Mouse (Mus musculus): ENCODE data around the gene Celf3. TPM values are rescaled to one million over a fixed set of nuclear protein-coding genes. Genes with fewer than 3 reads are reported as not detected.

Gene Celf3
- polyA plus RNA-seq, 1 experiment = 0.07 TPM

- no peaks in the 10 kb centered on the region for H3K27me3 ChIP-seq (ENCODE audit: control insufficient read depth, insufficient read depth, insufficient read length)
- H3K36me3 ChIP-seq (ENCODE audit: control insufficient read depth, insufficient read depth) = peaks cover 38% of the 10 kb centered on the region
- peak within 1 kb of the TSS; percentile 91 for H3K4me3 ChIP-seq (ENCODE audit: insufficient read depth, poor library complexity, severe bottlenecking)
- TF ChIP-seq MYOD1 (IDR thresholded peaks at IDR 0.05; ENCODE audit: control insufficient read depth, insufficient read length, low read depth) = no peak
- TF ChIP-seq MAX (IDR thresholded peaks at IDR 0.05) = no peak
- no peak for TF ChIP-seq USF1 (IDR thresholded peaks at IDR 0.05; ENCODE audit: low read depth)
- H3K79me3 ChIP-seq (ENCODE audit: low read depth) = peaks cover 15% of the 10 kb centered on the region
- H3K79me2 ChIP-seq (ENCODE audit: control insufficient read depth, insufficient read depth) = peaks cover 25% of the 10 kb centered on the region
- peak within 1 kb of the TSS; percentile 83 for H3ac ChIP-seq (ENCODE audit: control insufficient read depth, insufficient read length, low read depth)
Observed at GRCm38 (mm10) chr3:94443597-94443964, 34.5 kb upstream of the Celf3 start, which contains the start of gene Oaz3. Gene Oaz3, minus strand, starts transcription at chr3:94443915.

DNA sequence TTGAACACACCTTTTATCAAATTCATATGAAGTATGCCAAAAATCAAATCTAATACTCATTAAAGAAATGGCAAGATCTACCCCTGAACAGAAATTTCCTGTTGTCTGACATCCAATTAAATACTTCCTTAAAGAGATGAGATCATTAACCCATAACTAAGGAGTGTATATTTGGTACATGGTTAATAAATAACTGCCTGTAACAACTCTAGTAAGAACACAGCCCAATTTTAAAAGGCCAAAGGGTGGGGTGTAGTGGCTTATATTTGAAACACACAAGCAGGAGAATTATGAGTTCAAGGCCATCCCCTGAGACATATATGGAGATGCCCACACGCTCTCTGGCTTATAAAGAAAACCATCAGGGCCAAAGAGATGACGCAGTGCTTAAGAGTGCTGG, 28.7 kb upstream of the Celf3 start:
- peaks cover 5% of the 10 kb centered on the region for H3K79me3 ChIP-seq (ENCODE audit: low read depth)
- TF ChIP-seq MAX (IDR thresholded peaks at IDR 0.05) = no peak
- TF ChIP-seq CEBPB (IDR thresholded peaks at IDR 0.05; ENCODE audit: low read depth) = no peak
- no peak for TF ChIP-seq CTCF (IDR thresholded peaks at IDR 0.05; ENCODE audit: control insufficient read depth, insufficient read depth, insufficient read length)
- no peak for TF ChIP-seq MYOG (IDR thresholded peaks at IDR 0.05; ENCODE audit: control insufficient read depth, extremely low read depth, insufficient read length)
- no peak for TF ChIP-seq FOSL1 (IDR thresholded peaks at IDR 0.05; ENCODE audit: insufficient read depth, low read length, poor library complexity, severe bottlenecking)
- TF ChIP-seq MYOD1 (IDR thresholded peaks at IDR 0.05; ENCODE audit: control insufficient read depth, insufficient read length, low read depth) = no peak
- no peak for TF ChIP-seq USF1 (IDR thresholded peaks at IDR 0.05; ENCODE audit: low read depth)
- peaks cover 52% of the 10 kb centered on the region for H3K36me3 ChIP-seq (ENCODE audit: control insufficient read depth, insufficient read depth)
- no peak overlapping the region for H3ac ChIP-seq (ENCODE audit: control insufficient read depth, insufficient read length, low read depth)
- peaks cover 12% of the 10 kb centered on the region for H3K79me2 ChIP-seq (ENCODE audit: control insufficient read depth, insufficient read depth)
- no peak overlapping the region for H3K4me3 ChIP-seq (ENCODE audit: insufficient read depth, poor library complexity, severe bottlenecking)
- no peaks in the 10 kb centered on the region for H3K27me3 ChIP-seq (ENCODE audit: control insufficient read depth, insufficient read depth, insufficient read length)

DNA sequence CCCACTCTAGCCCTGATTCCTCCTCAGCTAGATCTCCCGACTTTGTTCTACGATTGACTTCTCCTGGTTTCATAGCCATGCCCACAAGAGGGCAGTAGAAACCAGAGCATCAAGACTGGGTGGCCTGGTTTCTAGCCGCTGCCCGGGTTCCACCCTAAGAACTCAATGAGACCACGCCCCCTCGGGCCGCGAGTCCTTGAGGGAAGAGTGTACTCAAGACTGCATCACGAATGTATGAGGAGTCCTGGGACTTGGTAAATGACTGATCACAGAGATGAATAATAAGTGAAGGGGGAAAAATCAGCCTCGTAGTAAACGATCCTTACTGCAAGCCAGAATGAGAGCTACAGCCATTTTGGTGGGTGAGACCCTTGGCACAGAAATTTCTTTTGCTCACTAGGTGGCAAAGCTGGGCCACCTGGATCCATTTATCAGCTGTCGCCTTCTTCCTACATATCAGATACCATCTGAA, 21.5 kb upstream of the Celf3 start:
- H3K4me3 ChIP-seq (ENCODE audit: insufficient read depth, poor library complexity, severe bottlenecking) = no peak overlapping the region
- no peaks in the 10 kb centered on the region for H3K27me3 ChIP-seq (ENCODE audit: control insufficient read depth, insufficient read depth, insufficient read length)
- no peaks in the 10 kb centered on the region for H3K79me3 ChIP-seq (ENCODE audit: low read depth)
- no peaks in the 10 kb centered on the region for H3K79me2 ChIP-seq (ENCODE audit: control insufficient read depth, insufficient read depth)
- no peak overlapping the region for H3ac ChIP-seq (ENCODE audit: control insufficient read depth, insufficient read length, low read depth)
- TF ChIP-seq MAX (IDR thresholded peaks at IDR 0.05) (no peak), CTCF (IDR thresholded peaks at IDR 0.05; ENCODE audit: control insufficient read depth, insufficient read depth, insufficient read length) (peak; percentile 30)
- H3K36me3 ChIP-seq (ENCODE audit: control insufficient read depth, insufficient read depth) = no peaks in the 10 kb centered on the region

GRCm38 (mm10) chr3:94457055-94457454, 21.0 kb upstream of the Celf3 start:
- no peaks in the 10 kb centered on the region for H3K79me3 ChIP-seq (ENCODE audit: low read depth)
- H3K4me3 ChIP-seq (ENCODE audit: insufficient read depth, poor library complexity, severe bottlenecking) = no peak overlapping the region
- no peak for TF ChIP-seq FOSL1 (IDR thresholded peaks at IDR 0.05; ENCODE audit: insufficient read depth, low read length, poor library complexity, severe bottlenecking)
- TF ChIP-seq MYOG (IDR thresholded peaks at IDR 0.05; ENCODE audit: control insufficient read depth, extremely low read depth, insufficient read length) = no peak
- TF ChIP-seq CEBPB (IDR thresholded peaks at IDR 0.05; ENCODE audit: low read depth) = no peak
- TF ChIP-seq MAX (IDR thresholded peaks at IDR 0.05) = no peak
- no peak for TF ChIP-seq MYOD1 (IDR thresholded peaks at IDR 0.05; ENCODE audit: control insufficient read depth, insufficient read length, low read depth)
- no peak for TF ChIP-seq CTCF (IDR thresholded peaks at IDR 0.05; ENCODE audit: control insufficient read depth, insufficient read depth, insufficient read length)
- TF ChIP-seq USF1 (IDR thresholded peaks at IDR 0.05; ENCODE audit: low read depth) = no peak
- no peaks in the 10 kb centered on the region for H3K36me3 ChIP-seq (ENCODE audit: control insufficient read depth, insufficient read depth)
- no peaks in the 10 kb centered on the region for H3K79me2 ChIP-seq (ENCODE audit: control insufficient read depth, insufficient read depth)
- no peak overlapping the region for H3ac ChIP-seq (ENCODE audit: control insufficient read depth, insufficient read length, low read depth)
- H3K27me3 ChIP-seq (ENCODE audit: control insufficient read depth, insufficient read depth, insufficient read length) = no peaks in the 10 kb centered on the region

- TF ChIP-seq MYOD1 (IDR thresholded peaks at IDR 0.05; ENCODE audit: control insufficient read depth, insufficient read length, low read depth) = peak; percentile 48
- no peak for TF ChIP-seq MYOG (IDR thresholded peaks at IDR 0.05; ENCODE audit: control insufficient read depth, extremely low read depth, insufficient read length)
- Histone ChIP-seq H3K4me3 (ENCODE audit: insufficient read depth, poor library complexity, severe bottlenecking) (no peak overlapping the region), H3K27me3 (ENCODE audit: control insufficient read depth, insufficient read depth, insufficient read length) (no peaks in the 10 kb centered on the region), H3K79me3 (ENCODE audit: low read depth) (no peaks in the 10 kb centered on the region), H3ac (ENCODE audit: control insufficient read depth, insufficient read length, low read depth) (no peak overlapping the region), H3K79me2 (ENCODE audit: control insufficient read depth, insufficient read depth) (no peaks in the 10 kb centered on the region), H3K36me3 (ENCODE audit: control insufficient read depth, insufficient read depth) (no peaks in the 10 kb centered on the region)
Observed at GRCm38 (mm10) chr3:94459834-94460233, 18.3 kb upstream of the Celf3 start.

- H3ac ChIP-seq (ENCODE audit: control insufficient read depth, insufficient read length, low read depth) = no peak overlapping the region
- no peak overlapping the region for H3K4me3 ChIP-seq (ENCODE audit: insufficient read depth, poor library complexity, severe bottlenecking)
- no peaks in the 10 kb centered on the region for H3K36me3 ChIP-seq (ENCODE audit: control insufficient read depth, insufficient read depth)
- peaks cover 3% of the 10 kb centered on the region for H3K27me3 ChIP-seq (ENCODE audit: control insufficient read depth, insufficient read depth, insufficient read length)
- H3K79me3 ChIP-seq (ENCODE audit: low read depth) = no peaks in the 10 kb centered on the region
- no peak for TF ChIP-seq FOSL1 (IDR thresholded peaks at IDR 0.05; ENCODE audit: insufficient read depth, low read length, poor library complexity, severe bottlenecking)
- no peak for TF ChIP-seq CTCF (IDR thresholded peaks at IDR 0.05; ENCODE audit: control insufficient read depth, insufficient read depth, insufficient read length)
- TF ChIP-seq CEBPB (IDR thresholded peaks at IDR 0.05; ENCODE audit: low read depth) = no peak
- TF ChIP-seq USF1 (IDR thresholded peaks at IDR 0.05; ENCODE audit: low read depth) = no peak
- TF ChIP-seq MYOG (IDR thresholded peaks at IDR 0.05; ENCODE audit: control insufficient read depth, extremely low read depth, insufficient read length) = no peak
- no peak for TF ChIP-seq MYOD1 (IDR thresholded peaks at IDR 0.05; ENCODE audit: control insufficient read depth, insufficient read length, low read depth)
- TF ChIP-seq MAX (IDR thresholded peaks at IDR 0.05) = no peak
- H3K79me2 ChIP-seq (ENCODE audit: control insufficient read depth, insufficient read depth) = no peaks in the 10 kb centered on the region
Observed at GRCm38 (mm10) chr3:94463926-94464578, 14.0 kb upstream of the Celf3 start.

Data from C2C12 (cell line).